Mouse (Mus musculus) cerebellum, adult 9-11 months (tissue): ENCODE measurements around the gene Pus10.
"Not testable (repeated sequence)": the region's sequence is repeated elsewhere in the genome, so short reads cannot be mapped to it uniquely, and the experiment has no call there.

Experiments used
- DNase-seq: peaks from one replicate; pipeline ENCODE4 v3.0.0; 2022

Pus10 gene

DNA sequence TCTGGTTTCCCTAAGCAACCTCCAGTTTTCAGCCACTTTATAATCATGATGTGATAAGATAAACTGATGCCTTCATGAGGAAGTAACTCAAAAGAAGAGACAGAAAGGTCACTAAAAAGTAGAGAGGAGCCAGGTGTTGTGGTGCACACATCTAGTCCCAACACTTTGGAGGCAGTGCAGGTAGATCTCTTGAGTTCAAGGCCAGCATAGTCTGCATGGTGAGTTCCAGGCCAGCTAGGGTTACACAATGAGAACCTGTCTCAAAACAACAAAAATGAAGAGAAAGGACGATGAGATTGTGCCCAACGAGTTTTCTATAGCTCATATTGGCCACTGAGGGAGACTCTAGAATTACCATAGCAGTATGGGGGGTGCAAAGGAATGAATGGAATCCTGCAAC, 33.1 kb downstream of the Pus10 start:
- no peak for DNase-seq

DNA sequence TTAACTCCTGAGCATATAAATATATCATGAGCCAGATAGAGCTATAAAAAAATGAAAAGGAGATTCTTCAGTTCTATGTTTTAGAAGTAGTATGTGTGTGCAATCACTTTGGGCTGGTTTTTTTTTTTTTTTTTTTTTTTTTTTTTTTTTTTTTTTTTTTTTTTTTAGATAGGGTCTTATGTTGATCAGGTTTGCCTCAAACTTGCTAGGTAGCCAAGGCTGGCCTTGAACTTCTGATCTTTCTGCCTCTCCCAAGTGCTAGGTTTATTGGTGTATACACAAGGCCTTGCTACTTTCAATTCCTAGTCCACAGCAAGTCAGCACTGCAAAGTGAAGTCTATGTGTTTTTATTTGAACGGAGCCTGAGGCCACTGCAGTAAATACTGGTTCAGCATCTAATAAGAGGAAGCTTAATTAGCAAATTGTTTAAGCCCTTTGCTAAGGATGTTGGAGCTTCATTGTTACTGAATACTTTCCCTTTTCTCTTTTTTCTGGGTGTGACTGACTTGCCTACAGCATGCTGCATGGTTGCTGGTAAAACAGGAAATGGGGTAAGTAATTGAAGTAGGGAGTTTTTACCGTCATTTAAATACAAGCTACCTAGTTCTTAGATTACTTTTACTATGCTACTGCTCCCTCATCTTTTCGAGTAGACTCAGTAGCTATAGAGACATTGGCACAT, 34.1 kb downstream of the Pus10 start:
- DNase-seq: no peak

DNA sequence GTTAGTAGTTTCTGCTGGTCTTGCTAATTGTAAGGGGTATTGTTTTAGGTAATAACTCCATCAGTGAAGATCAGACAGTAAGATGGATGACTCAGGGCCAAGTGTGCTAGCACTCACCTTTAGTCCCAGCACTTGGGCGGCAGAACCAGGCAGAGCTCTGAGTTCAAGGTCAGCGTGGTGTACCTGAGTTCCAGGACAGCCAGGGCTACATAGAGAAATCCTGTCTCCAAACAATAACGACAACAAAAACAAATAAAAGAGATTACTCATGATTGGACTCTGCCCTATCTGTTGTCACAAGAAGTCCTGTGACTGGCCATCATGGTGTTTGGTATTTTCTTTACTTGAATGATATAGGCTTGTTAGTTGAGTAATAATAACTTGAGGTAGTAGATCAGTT, 36.4 kb downstream of the Pus10 start:
- DNase-seq: no peak

GRCm38 (mm10) chr11:23704604-23705294, 39.3 kb downstream of the Pus10 start:
- DNase-seq: no peak

DNA sequence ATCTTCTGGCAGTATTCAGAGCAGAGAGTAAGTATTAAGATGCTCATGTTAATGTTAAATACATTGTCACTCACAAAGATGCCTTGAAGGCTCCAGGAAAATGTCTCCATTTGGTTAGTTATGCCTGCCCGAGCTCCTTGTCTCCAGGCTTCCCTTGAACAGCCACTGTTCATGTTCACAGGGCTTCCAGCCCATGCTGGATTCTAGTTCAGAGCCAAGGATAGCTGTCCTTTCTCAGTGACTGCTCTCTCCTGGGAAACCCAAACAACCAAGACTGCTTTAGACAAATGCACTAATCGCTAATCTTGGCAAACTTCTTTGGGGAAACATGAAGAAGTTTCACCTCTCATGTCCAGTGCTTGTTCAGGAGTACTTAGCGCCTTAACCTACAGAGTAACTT, 46.8 kb downstream of the Pus10 start:
- DNase-seq: no peak

- no peak for DNase-seq
Observed at GRCm38 (mm10) chr11:23718856-23719255, 53.4 kb downstream of the Pus10 start.

GRCm38 (mm10) chr11:23719825-23720224, 54.4 kb downstream of the Pus10 start:
- no peak for DNase-seq

GRCm38 (mm10) chr11:23722326-23722725, 56.9 kb downstream of the Pus10 start:
- DNase-seq: no peak

DNA sequence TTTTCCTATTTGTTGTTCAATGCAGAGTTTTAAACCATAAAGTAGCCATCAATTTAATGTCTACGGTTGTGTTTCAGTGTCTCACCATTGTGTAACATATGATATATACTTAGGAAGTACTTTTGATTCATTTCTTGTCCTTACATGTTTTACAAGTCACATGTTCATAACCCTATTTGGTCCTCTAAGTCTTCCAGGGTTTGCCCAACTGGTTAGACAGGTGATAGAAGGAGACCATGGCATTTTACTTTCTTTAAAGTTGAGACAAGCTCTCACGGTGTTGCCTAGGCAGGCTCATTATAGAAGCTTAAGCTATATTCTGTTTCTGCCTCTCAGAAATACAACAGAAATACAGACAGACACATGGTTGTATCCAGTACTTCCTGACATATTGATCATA, 60.4 kb downstream of the Pus10 start:
- no peak for DNase-seq

- no peak for DNase-seq
Observed at GRCm38 (mm10) chr11:23726441-23726840, 61.0 kb downstream of the Pus10 start.

DNA sequence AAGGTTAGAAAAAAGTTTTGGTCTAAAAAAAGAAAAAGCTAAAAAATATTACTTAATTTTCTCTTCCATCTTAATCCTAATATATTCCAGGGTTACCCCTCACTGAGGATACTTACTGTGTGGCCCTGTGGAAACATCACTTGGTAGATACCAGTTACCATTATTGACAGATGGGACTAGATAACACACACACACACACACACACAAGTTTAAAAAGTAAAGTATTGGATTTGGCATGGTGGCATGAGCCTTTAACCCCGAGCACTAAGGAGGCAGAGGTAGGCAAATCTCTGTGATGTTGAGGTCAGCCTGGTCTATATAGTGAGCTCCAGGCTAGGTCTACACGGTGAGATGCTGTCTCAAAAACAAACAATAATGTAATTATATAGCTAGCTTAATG, 62.7 kb downstream of the Pus10 start:
- no peak for DNase-seq

GRCm38 (mm10) chr11:23730120-23730519, 64.6 kb downstream of the Pus10 start:
- no peak for DNase-seq

DNA sequence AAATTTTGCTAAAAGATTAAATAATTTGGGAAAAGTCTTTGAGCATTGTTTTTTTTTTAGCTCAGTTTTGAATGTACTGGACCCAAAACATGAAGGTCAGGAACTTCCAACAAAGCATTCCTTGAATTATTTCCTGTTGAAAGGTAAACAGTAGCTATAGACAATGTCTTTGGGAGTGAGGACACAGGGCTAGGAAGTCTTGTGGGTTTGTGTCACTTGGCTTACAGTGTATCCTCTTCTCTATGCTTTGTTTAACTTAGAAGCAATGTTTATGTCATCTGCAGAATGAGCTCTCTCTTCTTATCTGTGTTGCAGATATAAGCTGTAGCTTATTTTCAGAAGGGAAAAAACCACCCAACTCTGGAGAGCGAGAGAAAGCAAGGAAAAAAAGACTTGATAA, 67.4 kb downstream of the Pus10 start:
- no peak for DNase-seq

DNA sequence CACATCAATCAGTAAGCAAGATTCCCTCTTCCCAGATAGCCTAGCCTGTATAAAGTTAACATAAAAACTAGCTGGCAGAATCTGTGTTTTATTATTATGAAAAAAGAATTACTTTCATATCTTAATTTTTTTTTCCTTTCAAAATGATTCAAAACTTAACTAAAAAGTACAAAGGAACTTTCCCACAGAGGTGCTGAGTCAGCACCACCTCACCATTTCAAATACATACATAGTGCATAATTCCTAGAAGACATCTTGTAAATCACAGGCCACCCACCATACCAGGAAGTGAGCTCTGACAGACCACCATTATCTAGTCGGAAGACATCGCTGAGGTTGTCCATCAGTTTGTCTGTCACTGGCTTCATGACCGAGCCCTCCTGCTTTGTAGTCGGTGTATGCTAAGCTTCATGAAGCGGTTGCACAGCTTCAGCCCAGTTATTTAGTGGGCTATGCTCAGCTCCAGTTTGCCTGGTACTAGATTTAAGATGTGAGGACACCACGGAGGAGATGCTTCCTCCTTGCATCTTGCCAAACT, 69.3 kb downstream of the Pus10 start:
- no peak for DNase-seq

- peak; percentile 43 for DNase-seq
Observed at GRCm38 (mm10) chr11:23735820-23736470, 70.5 kb downstream of the Pus10 start.

DNA sequence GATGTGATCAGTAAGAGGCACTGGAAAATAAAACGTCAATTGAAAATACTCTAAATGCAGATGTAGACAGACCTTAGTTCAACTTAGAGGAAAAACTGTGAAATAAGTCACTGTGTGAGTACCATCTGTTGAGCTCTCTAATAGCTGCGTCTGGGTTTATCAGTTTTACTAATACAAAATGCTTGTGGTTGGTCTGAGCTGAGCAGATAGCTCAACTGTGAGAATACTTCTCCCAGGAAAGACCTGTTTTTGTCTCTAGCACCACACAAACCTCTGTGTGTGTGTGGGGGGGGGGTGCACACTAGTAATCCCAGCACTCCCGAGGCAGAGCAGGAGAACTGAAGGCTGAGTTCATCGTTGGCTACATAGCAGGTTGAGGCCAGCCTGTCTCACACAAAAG, 75.4 kb downstream of the Pus10 start:
- DNase-seq: no peak

- no peak for DNase-seq
Observed at GRCm38 (mm10) chr11:23741386-23741785, 75.9 kb downstream of the Pus10 start.

GRCm38 (mm10) chr11:23744352-23744751, 78.9 kb downstream of the Pus10 start:
- DNase-seq: no peak

DNA sequence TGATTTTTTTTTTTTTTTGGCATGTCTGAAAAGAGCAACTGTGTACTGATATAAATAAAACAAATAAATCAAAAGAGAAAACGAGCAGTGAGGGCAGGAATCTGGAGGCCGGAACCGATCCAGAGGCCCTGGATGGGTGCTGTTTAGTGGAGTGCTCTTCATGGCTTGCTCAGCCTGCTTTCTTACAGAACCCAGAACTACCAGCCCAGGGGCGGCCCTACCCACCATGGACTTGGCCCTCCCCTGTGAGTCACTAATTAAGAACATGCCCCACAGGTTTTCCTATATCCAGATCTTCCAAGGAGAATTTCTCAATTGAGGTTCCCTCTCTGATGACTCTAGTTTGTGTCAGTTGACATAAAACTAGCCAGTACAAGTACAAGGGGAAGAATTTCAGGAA, 80.6 kb downstream of the Pus10 start:
- DNase-seq: no peak

DNA sequence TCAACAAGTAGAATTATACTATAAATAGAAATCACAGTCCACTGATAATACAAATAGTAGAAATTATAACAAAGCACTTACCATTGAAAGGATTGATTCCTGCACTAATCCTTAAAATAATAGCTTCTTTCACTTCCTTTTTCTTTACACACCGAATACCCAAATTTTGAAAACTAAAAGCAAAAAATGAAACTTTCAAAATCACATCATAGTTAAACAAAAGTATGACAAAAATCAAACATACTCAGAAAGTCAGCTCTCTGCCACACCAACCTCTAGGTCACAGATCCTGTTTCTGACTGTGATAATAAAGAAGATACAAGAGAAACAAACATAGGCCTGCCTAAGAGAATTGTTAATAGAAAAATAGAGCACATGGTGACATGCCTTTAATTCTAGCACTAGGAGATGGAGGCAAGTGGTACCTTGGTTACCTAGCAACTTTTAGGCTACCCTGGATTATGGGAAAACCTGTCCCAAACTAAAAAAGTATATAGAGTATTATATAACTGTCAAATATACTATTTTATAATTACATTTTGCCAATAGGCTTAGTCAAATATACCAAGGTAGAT, 87.7 kb downstream of the Pus10 start:
- no peak for DNase-seq

GRCm38 (mm10) chr11:23754329-23754728, 88.9 kb downstream of the Pus10 start:
- no peak for DNase-seq

DNA sequence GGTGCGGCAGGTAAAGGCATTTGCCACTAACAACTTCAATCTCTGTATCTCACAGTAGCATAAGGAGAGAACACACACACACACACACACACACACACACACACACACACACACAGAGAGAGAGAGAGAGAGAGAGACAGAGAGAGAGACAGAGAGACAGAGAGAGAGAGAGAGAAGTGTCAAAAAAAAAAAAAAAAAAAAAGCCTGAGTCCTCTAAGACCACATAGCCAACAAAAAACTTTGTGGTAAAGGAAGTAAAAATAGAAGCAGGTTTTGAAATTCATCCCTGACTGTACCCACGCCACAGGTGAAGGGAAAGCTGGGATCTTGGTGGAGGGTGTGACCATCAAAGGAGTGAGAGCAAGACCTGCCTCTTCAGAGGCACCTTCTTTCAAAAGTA, 92.7 kb downstream of the Pus10 start:
- DNase-seq: no peak

GRCm38 (mm10) chr11:23762635-23763034, 97.2 kb downstream of the Pus10 start:
- DNase-seq: no peak

- DNase-seq: not testable (repeated sequence)
Observed at GRCm38 (mm10) chr11:23767369-23767768, 101.9 kb downstream of the Pus10 start.
